In the genomic region with DNA sequence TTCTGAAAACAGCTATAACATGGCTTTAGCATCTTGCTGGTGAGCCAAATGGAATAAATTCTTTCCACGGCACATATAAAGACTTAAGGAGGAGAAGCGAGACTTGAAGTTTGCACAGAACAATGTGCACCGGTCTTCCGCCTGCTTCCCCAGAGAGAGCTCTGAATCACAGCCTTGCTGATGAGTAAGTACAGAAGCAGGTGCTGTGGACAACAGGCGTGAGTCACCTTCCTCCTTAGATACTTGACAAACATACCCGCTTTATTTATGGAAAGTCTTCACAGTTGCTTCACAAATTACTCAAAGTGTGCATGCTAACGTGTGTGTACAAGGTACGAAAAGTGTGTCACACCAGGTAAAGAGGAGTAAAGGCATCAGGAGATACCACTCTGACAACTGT, we compare ENCODE assay signal across 12 mouse cellular contexts. TPM values are rescaled to one million over a fixed set of nuclear protein-coding genes. Genes with fewer than 3 reads are reported as not detected.
DNase-seq lines count a peak whose midpoint lies in the region; ATAC-seq lines count a peak whose summit lies in the region.
"Had no signal": no experiment of that assay in that cellular context is flagged by ENCODE, and none has a peak within 500 bp of the region (broad histone marks: within the 10 kb centered on the region; RNA-seq: fewer than 3 reads in every experiment).

No protein-coding gene starts in this region.

- H3K27me3 ChIP-seq in heart, embryonic 10.5 days (ENCODE audit: insufficient read depth, poor library complexity, severe bottlenecking), result no peaks in the 10 kb centered on the region
- H3K27me3 ChIP-seq in lung, embryonic 16.5 days (ENCODE audit: control insufficient read depth, insufficient read depth, low read depth, low read length), result no peaks in the 10 kb centered on the region
- H3K27me3 ChIP-seq: liver, embryonic 15.5 days had no signal

- DNase-seq in heart, adult 11 months, result peak; percentile 97
- DNase-seq in heart, embryonic 10.5 days (ENCODE audit: low spot score), result no peak
- no peak for DNase-seq in lung, postnatal 10 days
- DNase-seq in Muller cell, postnatal 12 days (ENCODE audit: inconsistent ontology term), result peak; percentile 63
- DNase-seq in skeletal muscle tissue, adult 2 months (ENCODE audit: low read depth, low spot score), result peak; percentile 31
- DNase-seq in ovary, postnatal 14 days (ENCODE audit: low spot score), result no peak
- DNase-seq: heart, postnatal 36 days; thymus, postnatal 14 days had no signal

- ATAC-seq in lung, embryonic 16.5 days (ENCODE audit: low read depth), result no peak
- ATAC-seq: intestine, embryonic 16.5 days had no signal

- H3K36me3 ChIP-seq in heart, embryonic 10.5 days, result peaks cover 10% of the 10 kb centered on the region
- H3K36me3 ChIP-seq in lung, embryonic 16.5 days (ENCODE audit: control insufficient read depth, insufficient read depth, low read length), result peaks cover 5% of the 10 kb centered on the region; the same call in 1 of the 2 replicates
- H3K36me3 ChIP-seq: liver, embryonic 15.5 days had no signal

- no peak overlapping the region for H3K9ac ChIP-seq in lung, embryonic 16.5 days (ENCODE audit: low read length)
- H3K9ac ChIP-seq: liver, embryonic 15.5 days had no signal

- H3K4me2 ChIP-seq in lung, embryonic 16.5 days (ENCODE audit: low read depth, low read length), result no peak overlapping the region
- H3K4me2 ChIP-seq: liver, embryonic 15.5 days had no signal

- H3K27ac ChIP-seq in heart, embryonic 10.5 days, result no peak overlapping the region
- H3K27ac ChIP-seq in lung, embryonic 16.5 days (ENCODE audit: low read length), result peak overlapping the region; percentile 18; the same call in 1 of the 2 replicates
- H3K27ac ChIP-seq: limb, embryonic 10.5 days; liver, embryonic 15.5 days had no signal

- peaks cover 77% of the 10 kb centered on the region for H3K4me1 ChIP-seq in heart, embryonic 10.5 days
- H3K4me1 ChIP-seq in lung, embryonic 16.5 days (replicated peaks; ENCODE audit: control insufficient read depth, insufficient read depth, low read length), result peaks cover 41% of the 10 kb centered on the region
- H3K4me1 ChIP-seq: liver, embryonic 15.5 days had no signal

- H3K4me3 ChIP-seq in heart, embryonic 10.5 days, result no peak overlapping the region
- no peak overlapping the region for H3K4me3 ChIP-seq in lung, embryonic 16.5 days (ENCODE audit: low read length)
- H3K4me3 ChIP-seq: limb, embryonic 10.5 days; liver, embryonic 15.5 days had no signal

- H3K9me3 ChIP-seq in heart, embryonic 10.5 days, result no peaks in the 10 kb centered on the region
- H3K9me3 ChIP-seq in lung, embryonic 16.5 days (ENCODE audit: control insufficient read depth, low read length), result no peaks in the 10 kb centered on the region
- H3K9me3 ChIP-seq: limb, embryonic 10.5 days; liver, embryonic 15.5 days had no signal

- WGBS in heart, embryonic 10.5 days, result 78% methylated on average over 8 of the region's 8 CpGs
- WGBS in lung, embryonic 16.5 days, result 85% methylated on average over 8 of the region's 8 CpGs

RNA-seq across cellular contexts. Expression of a gene that starts 59.5 kb away (rescaled TPM):
- polyA plus RNA-seq in heart, embryonic 10.5 days (2016; fragmentation: Nextera tagmentation; extraction: Ambion mirVana), result 143 and 257 TPM in 2 replicates
- 368 and 370 TPM in 2 replicates for polyA plus RNA-seq in lung, embryonic 16.5 days (2015; fragmentation: Nextera tagmentation; extraction: Ambion mirVana)

RNA-seq across cellular contexts. Expression of a gene that starts 59.5 kb away (rescaled TPM):
- polyA plus RNA-seq in heart, embryonic 10.5 days (2016; fragmentation: Nextera tagmentation; extraction: Ambion mirVana), result 54.9 and 97.0 TPM in 2 replicates
- 113 and 117 TPM in 2 replicates for polyA plus RNA-seq in lung, embryonic 16.5 days (2015; fragmentation: Nextera tagmentation; extraction: Ambion mirVana)

Comparison
In these comparisons a context has a peak if more than half of its experiments do, and no peak if none do; other contexts are left out.
1. DNase-seq: peak in heart, adult 11 months (single experiment), Muller cell, postnatal 12 days (single experiment) and skeletal muscle tissue, adult 2 months (single experiment); none in heart, embryonic 10.5 days (single experiment), lung, postnatal 10 days (single experiment) and ovary, postnatal 14 days (single experiment).